Mouse (Mus musculus): Measurements from ENCODE around the gene Bahcc1. TPM values are rescaled to one million over a fixed set of nuclear protein-coding genes. Genes with fewer than 3 reads are reported as not detected.

The Bahcc1 gene
- total and polyA plus RNA-seq, 2 experiments from 2014 or later, result 6.5 to 26.5 TPM

GRCm38 (mm10) chr11:120269007-120269406, 36.3 kb downstream of the Bahcc1 start:
- ATAC-seq (no peak), DNase-seq (no peak)
- H3K27me3 ChIP-seq (ENCODE audit: insufficient read depth, low read length), result no peaks in the 10 kb centered on the region
- no peak overlapping the region for H3K9ac ChIP-seq
- H3K4me3 ChIP-seq (ENCODE audit: low read depth, low read length), result no peak overlapping the region
- no peak for TF ChIP-seq CTCF (IDR thresholded peaks at IDR 0.05; ENCODE audit: low read depth)
- H3K4me2 ChIP-seq (ENCODE audit: low read depth), result no peak overlapping the region
- no peak overlapping the region for H3K27ac ChIP-seq (ENCODE audit: low read depth, low read length)
- peaks cover 11% of the 10 kb centered on the region for H3K4me1 ChIP-seq (ENCODE audit: insufficient read depth)
- no peaks in the 10 kb centered on the region for H3K9me3 ChIP-seq (ENCODE audit: low read length)
- H3K36me3 ChIP-seq (ENCODE audit: insufficient read depth), result peaks cover 27% of the 10 kb centered on the region
- 70% methylated on average over 3 of the region's 3 CpGs for WGBS

GRCm38 (mm10) chr11:120269498-120270104, 36.9 kb downstream of the Bahcc1 start:
- Histone ChIP-seq H3K4me3 (ENCODE audit: low read depth, low read length) (no peak overlapping the region), H3K4me1 (ENCODE audit: insufficient read depth) (peaks cover 11% of the 10 kb centered on the region), H3K36me3 (ENCODE audit: insufficient read depth) (peaks cover 33% of the 10 kb centered on the region), H3K9me3 (ENCODE audit: low read length) (no peaks in the 10 kb centered on the region), H3K4me2 (ENCODE audit: low read depth) (no peak overlapping the region), H3K9ac (no peak overlapping the region), H3K27me3 (ENCODE audit: insufficient read depth, low read length) (no peaks in the 10 kb centered on the region), H3K27ac (ENCODE audit: low read depth, low read length) (no peak overlapping the region)
- DNase-seq (peak; percentile 52), ATAC-seq (peak; percentile 62)
- WGBS, result 24% methylated on average over 8 of the region's 8 CpGs
- TF ChIP-seq CTCF (IDR thresholded peaks at IDR 0.05; ENCODE audit: low read depth), result no peak

DNA sequence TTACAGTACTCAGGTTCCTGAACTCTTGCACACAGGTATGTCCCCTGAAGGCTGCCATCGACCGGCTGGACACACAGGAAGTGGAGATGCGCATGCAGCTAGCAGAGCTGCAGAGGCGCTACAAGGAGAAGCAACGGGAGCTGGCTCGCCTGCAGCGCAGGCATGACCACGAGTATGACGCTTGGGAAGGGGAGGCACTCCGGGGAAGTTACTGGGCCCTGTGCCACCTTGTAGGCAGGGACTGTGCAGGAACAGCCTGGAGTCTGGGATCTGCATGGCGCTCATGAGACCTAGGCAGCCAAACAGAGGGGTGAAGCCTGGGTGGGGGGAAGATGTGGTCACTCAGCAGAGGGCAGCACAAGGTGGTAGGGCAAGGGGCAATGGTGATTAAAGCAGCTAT, 46.6 kb downstream of the Bahcc1 start:
- DNase-seq (no peak), ATAC-seq (peak; percentile 34; the same call in 1 of the 2 replicates)
- Histone ChIP-seq H3K9ac (no peak overlapping the region), H3K36me3 (ENCODE audit: insufficient read depth) (peaks cover 73% of the 10 kb centered on the region), H3K27ac (ENCODE audit: low read depth, low read length) (no peak overlapping the region), H3K4me1 (ENCODE audit: insufficient read depth) (peaks cover 10% of the 10 kb centered on the region; the same call in 1 of the 2 replicates), H3K4me3 (ENCODE audit: low read depth, low read length) (no peak overlapping the region), H3K4me2 (ENCODE audit: low read depth) (no peak overlapping the region), H3K27me3 (ENCODE audit: insufficient read depth, low read length) (no peaks in the 10 kb centered on the region), H3K9me3 (ENCODE audit: low read length) (no peaks in the 10 kb centered on the region)
- 72% methylated on average over 11 of the region's 11 CpGs for WGBS
- no peak for TF ChIP-seq CTCF (IDR thresholded peaks at IDR 0.05; ENCODE audit: low read depth)

DNA sequence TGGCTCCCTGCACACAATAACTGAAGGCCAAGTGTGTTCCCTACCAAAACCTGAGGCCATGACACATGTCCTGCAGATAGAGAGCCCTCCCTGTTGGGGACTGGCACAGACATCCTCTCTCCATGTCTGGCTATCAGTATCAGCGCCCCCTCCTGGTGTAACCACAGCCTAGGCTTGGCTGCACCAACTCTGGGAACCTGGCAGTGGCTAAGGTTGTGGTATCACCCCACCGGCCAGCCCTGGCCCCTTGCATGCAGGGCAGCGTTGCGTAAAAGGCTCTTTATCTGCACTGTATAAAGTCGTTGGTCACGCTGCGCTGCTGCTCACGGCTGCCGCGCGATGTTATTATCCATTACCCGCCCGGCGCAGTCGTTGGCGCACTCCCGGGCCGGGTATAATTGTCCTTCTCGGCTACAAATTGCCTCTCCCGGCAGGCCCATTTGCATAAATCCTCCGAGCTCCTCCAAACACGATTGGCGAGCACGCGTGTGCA, 47.6 kb downstream of the Bahcc1 start:
- DNase-seq, result peak; percentile 71
- Histone ChIP-seq H3K27me3 (ENCODE audit: insufficient read depth, low read length) (no peaks in the 10 kb centered on the region), H3K4me2 (ENCODE audit: low read depth) (peak overlapping the region; percentile 21; the same call in 1 of the 2 replicates), H3K4me3 (ENCODE audit: low read depth, low read length) (no peak overlapping the region), H3K4me1 (ENCODE audit: insufficient read depth) (peaks cover 10% of the 10 kb centered on the region; the same call in 1 of the 2 replicates), H3K9ac (no peak overlapping the region), H3K36me3 (ENCODE audit: insufficient read depth) (peaks cover 73% of the 10 kb centered on the region), H3K9me3 (ENCODE audit: low read length) (no peaks in the 10 kb centered on the region), H3K27ac (ENCODE audit: low read depth, low read length) (peak overlapping the region; percentile 16)
- peak; percentile 69 for TF ChIP-seq CTCF (IDR thresholded peaks at IDR 0.05; ENCODE audit: low read depth)
- ATAC-seq, result peak; percentile 76
- WGBS, result 14% methylated on average over 25 of the region's 25 CpGs

DNA sequence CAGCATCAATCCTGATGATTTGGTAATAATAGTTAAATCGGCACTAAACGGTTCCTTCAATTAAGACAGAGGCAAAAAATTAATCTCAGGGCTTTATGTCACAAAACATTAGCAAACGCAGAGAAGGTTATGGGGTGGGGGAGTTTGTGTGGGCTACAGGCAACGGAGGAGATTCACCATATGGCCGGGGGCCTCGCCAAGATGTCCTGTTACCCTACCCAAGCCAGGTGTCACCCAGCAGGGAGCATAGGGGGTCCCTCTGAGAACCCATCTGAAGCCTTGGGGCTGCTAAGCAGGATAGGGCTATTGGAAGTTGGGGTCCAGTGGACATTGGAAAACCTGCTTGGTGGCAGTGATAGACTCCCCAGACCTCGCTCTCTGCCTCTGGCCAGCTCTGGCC, 48.0 kb downstream of the Bahcc1 start:
- H3K27me3 ChIP-seq (ENCODE audit: insufficient read depth, low read length), result no peaks in the 10 kb centered on the region
- H3K9me3 ChIP-seq (ENCODE audit: low read length), result no peaks in the 10 kb centered on the region
- WGBS, result 32% methylated on average over 7 of the region's 7 CpGs
- H3K27ac ChIP-seq (ENCODE audit: low read depth, low read length), result peak overlapping the region; percentile 16; the same call in 1 of the 2 replicates
- H3K4me1 ChIP-seq (ENCODE audit: insufficient read depth), result peaks cover 10% of the 10 kb centered on the region; the same call in 1 of the 2 replicates
- peak; percentile 17; the same call in 1 of the 2 replicates for ATAC-seq
- H3K9ac ChIP-seq, result no peak overlapping the region
- no peak overlapping the region for H3K4me3 ChIP-seq (ENCODE audit: low read depth, low read length)
- TF ChIP-seq CTCF (IDR thresholded peaks at IDR 0.05; ENCODE audit: low read depth), result no peak
- H3K36me3 ChIP-seq (ENCODE audit: insufficient read depth), result peaks cover 72% of the 10 kb centered on the region
- no peak for DNase-seq
- H3K4me2 ChIP-seq (ENCODE audit: low read depth), result 0 out of 2 replicates have a peak overlapping the region, but pooled peaks have one; percentile 21

DNA sequence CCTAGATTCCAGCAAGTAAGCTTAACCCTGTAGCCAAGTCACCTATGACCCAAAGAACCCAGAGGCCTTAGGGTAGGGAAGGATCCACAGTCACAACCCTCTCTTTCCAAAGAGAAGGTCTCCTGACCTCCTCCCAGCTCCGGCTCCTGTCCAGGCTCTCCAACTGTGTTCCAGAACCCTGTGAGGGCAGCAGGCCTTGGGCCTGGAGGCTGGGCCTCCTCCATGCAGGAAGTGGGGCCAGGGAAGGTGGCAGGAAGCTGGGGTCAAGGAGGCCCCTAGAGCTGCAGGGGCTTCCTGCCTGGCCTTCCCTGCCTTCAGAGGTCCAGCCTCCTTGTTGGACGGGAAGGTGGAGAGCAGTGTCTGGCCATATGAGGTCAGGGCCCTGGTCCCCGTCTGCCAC, 48.5 kb downstream of the Bahcc1 start:
- DNase-seq, result no peak
- no peak overlapping the region for H3K9ac ChIP-seq

DNA sequence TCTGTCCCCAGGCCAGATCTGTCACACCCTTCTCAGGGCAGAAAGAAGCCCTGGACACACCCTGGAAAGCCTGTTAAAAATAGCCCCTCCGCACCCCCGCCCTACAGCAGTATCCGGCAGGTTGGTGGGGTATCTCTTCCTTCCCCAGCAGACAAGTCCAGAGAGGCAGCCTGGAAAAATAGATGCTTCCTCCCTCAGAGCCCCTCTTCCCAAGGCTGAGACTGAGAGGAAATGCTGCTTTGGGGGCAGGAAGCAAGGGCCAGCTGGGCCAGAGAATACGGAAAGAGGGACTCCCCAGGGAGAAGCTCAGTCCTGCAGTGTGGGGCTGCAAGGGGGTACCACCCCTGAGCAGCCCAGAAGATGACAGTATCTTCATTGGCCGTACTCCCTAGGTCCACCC, 50.8 kb downstream of the Bahcc1 start:
- Histone ChIP-seq H3K27ac (ENCODE audit: low read depth, low read length) (no peak overlapping the region), H3K4me3 (ENCODE audit: low read depth, low read length) (no peak overlapping the region), H3K9me3 (ENCODE audit: low read length) (no peaks in the 10 kb centered on the region), H3K27me3 (ENCODE audit: insufficient read depth, low read length) (no peaks in the 10 kb centered on the region), H3K36me3 (ENCODE audit: insufficient read depth) (peaks cover 76% of the 10 kb centered on the region), H3K9ac (no peak overlapping the region), H3K4me1 (ENCODE audit: insufficient read depth) (peaks cover 10% of the 10 kb centered on the region; the same call in 1 of the 2 replicates), H3K4me2 (ENCODE audit: low read depth) (no peak overlapping the region)
- 94% methylated on average over 5 of the region's 5 CpGs for WGBS
- DNase-seq (no peak), ATAC-seq (no peak)
- TF ChIP-seq CTCF (IDR thresholded peaks at IDR 0.05; ENCODE audit: low read depth), result no peak

More for the DNA sequence above, 48.5 kb downstream of the Bahcc1 start:
- H3K36me3 ChIP-seq (ENCODE audit: insufficient read depth), result peaks cover 72% of the 10 kb centered on the region
- H3K27ac ChIP-seq (ENCODE audit: low read depth, low read length), result no peak overlapping the region
- TF ChIP-seq CTCF (IDR thresholded peaks at IDR 0.05; ENCODE audit: low read depth), result no peak
- H3K9me3 ChIP-seq (ENCODE audit: low read length), result no peaks in the 10 kb centered on the region
- no peak for ATAC-seq
- H3K4me3 ChIP-seq (ENCODE audit: low read depth, low read length), result no peak overlapping the region
- peaks cover 10% of the 10 kb centered on the region; the same call in 1 of the 2 replicates for H3K4me1 ChIP-seq (ENCODE audit: insufficient read depth)
- H3K4me2 ChIP-seq (ENCODE audit: low read depth), result no peak overlapping the region
- WGBS, result 92% methylated on average over 3 of the region's 3 CpGs
- H3K27me3 ChIP-seq (ENCODE audit: insufficient read depth, low read length), result no peaks in the 10 kb centered on the region

Measured in forebrain, postnatal 0 days (tissue).